Mouse (Mus musculus) skeletal muscle tissue, adult 2 months (tissue): ENCODE measurements around the gene Hdac11.
"Not testable (repeated sequence)": the region's sequence is repeated elsewhere in the genome, so short reads cannot be mapped to it uniquely, and the experiment has no call there.

Experiments used
- DNase-seq: peaks from one replicate; pipeline ENCODE4 v3.0.0-alpha.2; 2012; ENCODE audit warnings: low read depth, low spot score

The Hdac11 gene

GRCm38 (mm10) chr6:91201881-91202341, 45.4 kb downstream of the Hdac11 start:
- peak; percentile 76 for DNase-seq

GRCm38 (mm10) chr6:91202571-91202970, 46.1 kb downstream of the Hdac11 start:
- no peak for DNase-seq

- no peak for DNase-seq
These were observed 48.9 kb downstream of the Hdac11 start for GRCm38 (mm10) chr6:91205346-91205745.

GRCm38 (mm10) chr6:91205791-91206190, 49.3 kb downstream of the Hdac11 start:
- no peak for DNase-seq

GRCm38 (mm10) chr6:91207491-91207890, 51.0 kb downstream of the Hdac11 start:
- DNase-seq: no peak

- DNase-seq: no peak
These were observed 53.3 kb downstream of the Hdac11 start for GRCm38 (mm10) chr6:91209780-91210179.

- DNase-seq: no peak
These were observed 54.4 kb downstream of the Hdac11 start for GRCm38 (mm10) chr6:91210852-91211251.

- not testable (repeated sequence) for DNase-seq
These were observed 55.7 kb downstream of the Hdac11 start, which contains the start of gene Fbln2 for GRCm38 (mm10) chr6:91212155-91212554. Gene Fbln2, plus strand, starts transcription at chr6:91212455.

GRCm38 (mm10) chr6:91212571-91212970, 56.1 kb downstream of the Hdac11 start:
- peak; percentile 70 for DNase-seq

- DNase-seq: no peak
These were observed 57.1 kb downstream of the Hdac11 start for GRCm38 (mm10) chr6:91213287-91214218.

- DNase-seq: no peak
These were observed 59.0 kb downstream of the Hdac11 start for GRCm38 (mm10) chr6:91215454-91215853.

- no peak for DNase-seq
These were observed 62.0 kb downstream of the Hdac11 start for GRCm38 (mm10) chr6:91218445-91218844.

GRCm38 (mm10) chr6:91218871-91219270, 62.4 kb downstream of the Hdac11 start:
- no peak for DNase-seq

GRCm38 (mm10) chr6:91220062-91220461, 63.6 kb downstream of the Hdac11 start:
- no peak for DNase-seq

GRCm38 (mm10) chr6:91221094-91221493, 64.6 kb downstream of the Hdac11 start:
- DNase-seq: no peak

- no peak for DNase-seq
These were observed 66.4 kb downstream of the Hdac11 start for GRCm38 (mm10) chr6:91222694-91223346.
